Mouse (Mus musculus): ENCODE measurements at regions not wholly inside any gene's neighbourhood (a gene's known extent, or its start where the extent isn't known, plus 50 kb on each side); places are given as distances from the start of the nearest gene placed in this dataset.
A peak's percentile ranks its signal among the peaks of the same experiment; 100 is the strongest.

GRCm38 (mm10) chr2:168337611-168338010 is 56.1 kb upstream of the Kcng1 start:
- peak in 1 of 2 experiments; percentile 36 for DNase-seq

GRCm38 (mm10) chr2:168335739-168336385 is 54.3 kb upstream of the Kcng1 start:
- DNase-seq: peak in 1 of 2 experiments; percentile 51

GRCm38 (mm10) chr2:168334241-168334588 is 52.7 kb upstream of the Kcng1 start:
- no peak for DNase-seq

GRCm38 (mm10) chr2:168333552-168334240 is 52.2 kb upstream of the Kcng1 start:
- no peak for DNase-seq

GRCm38 (mm10) chr2:168332972-168333371 is 51.4 kb upstream of the Kcng1 start:
- DNase-seq: no peak

Measured in kidney, postnatal 36 days (tissue).